Mouse (Mus musculus) neutrophil, adult 5-6 weeks (primary cell): ENCODE data around the gene Tnfrsf21. TPM values are rescaled to one million over a fixed set of nuclear protein-coding genes. Genes with fewer than 3 reads are reported as not detected.

ENCODE experiments used
- ATAC-seq: fragments of 151-379, 151-347 bp; 2 replicates; pipeline ENCODE4 v1.8.0; 2017; ENCODE audit warnings: mild to moderate bottlenecking, moderate TSS enrichment; ENCODE audit not compliant: insufficient number of reproducible peaks, poor library complexity, low FRiP score, severe bottlenecking; ENCODE audit errors: extremely low read depth
- total RNA-seq: library from RNA; stranded (forward); fragments of 200-1000 nt; gene quantifications from 2 replicates; pipeline ENCODE4 v1.2.3, GENCODE M21; 2017

Gene Tnfrsf21
- total RNA-seq, 1 experiment from 2014 or later, result 30.0 TPM

GRCm38 (mm10) chr17:43023637-43024217 is 7.4 kb downstream of the Tnfrsf21 start:
- no peak for ATAC-seq

GRCm38 (mm10) chr17:43024531-43024930 is 8.2 kb downstream of the Tnfrsf21 start:
- no peak for ATAC-seq

GRCm38 (mm10) chr17:43025048-43025447 is 8.7 kb downstream of the Tnfrsf21 start:
- ATAC-seq, result no peak

- ATAC-seq, result no peak
Measured at GRCm38 (mm10) chr17:43025819-43026593, 9.7 kb downstream of the Tnfrsf21 start.

GRCm38 (mm10) chr17:43026708-43027107 is 10.4 kb downstream of the Tnfrsf21 start:
- no peak for ATAC-seq

- no peak for ATAC-seq
Measured at GRCm38 (mm10) chr17:43029546-43029945, 13.2 kb downstream of the Tnfrsf21 start.

- no peak for ATAC-seq
Measured at GRCm38 (mm10) chr17:43030290-43030689, 13.9 kb downstream of the Tnfrsf21 start.

GRCm38 (mm10) chr17:43032489-43033036 is 16.2 kb downstream of the Tnfrsf21 start:
- ATAC-seq, result peak; percentile 83

- no peak for ATAC-seq
Measured at GRCm38 (mm10) chr17:43035386-43035785, 19.0 kb downstream of the Tnfrsf21 start.

GRCm38 (mm10) chr17:43036058-43036757 is 19.9 kb downstream of the Tnfrsf21 start:
- ATAC-seq, result no peak

GRCm38 (mm10) chr17:43040571-43040970 is 24.2 kb downstream of the Tnfrsf21 start:
- no peak for ATAC-seq

- ATAC-seq, result no peak
Measured at GRCm38 (mm10) chr17:43050619-43051018, 34.3 kb downstream of the Tnfrsf21 start.

GRCm38 (mm10) chr17:43052791-43053190 is 36.4 kb downstream of the Tnfrsf21 start:
- no peak for ATAC-seq

- ATAC-seq, result no peak
Measured at GRCm38 (mm10) chr17:43053943-43054342, 37.6 kb downstream of the Tnfrsf21 start.

- peak; percentile 92 for ATAC-seq
Measured at GRCm38 (mm10) chr17:43058277-43059025, 42.1 kb downstream of the Tnfrsf21 start.

GRCm38 (mm10) chr17:43064705-43065104 is 48.4 kb downstream of the Tnfrsf21 start:
- ATAC-seq, result no peak

GRCm38 (mm10) chr17:43068846-43069553 is 52.6 kb downstream of the Tnfrsf21 start:
- ATAC-seq, result no peak

- no peak for ATAC-seq
Measured at GRCm38 (mm10) chr17:43070946-43071345, 54.6 kb downstream of the Tnfrsf21 start.
